Mouse (Mus musculus): ENCODE results near the gene Ccl8. TPM values are rescaled to one million over a fixed set of nuclear protein-coding genes. Genes with fewer than 3 reads are reported as not detected.

Gene Ccl8
- polyA plus RNA-seq (2014; fragmentation: Illumina TruSeq; extraction: RNeasy Lipid Tissue Mini Kit (QIAGEN cat#74804); ENCODE audit: low read depth, low replicate concordance) = not detected

DNA sequence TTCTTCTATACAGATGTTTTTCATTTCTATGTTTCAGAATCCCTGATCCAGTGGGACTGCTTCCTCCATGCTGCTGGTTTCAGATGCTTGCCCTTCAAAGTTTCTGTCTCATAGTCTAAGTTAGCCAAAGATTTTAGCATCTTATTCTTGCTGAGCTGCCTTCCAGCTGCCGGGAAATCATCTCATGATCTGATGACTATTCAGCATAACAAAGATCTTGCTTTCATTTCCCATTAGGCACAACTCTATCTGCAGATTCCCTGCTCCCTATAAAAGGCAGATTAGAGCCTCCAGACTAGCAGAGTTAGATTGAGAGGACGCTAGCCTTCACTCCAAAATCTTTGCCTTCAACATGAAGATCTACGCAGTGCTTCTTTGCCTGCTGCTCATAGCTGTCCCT is at the start of gene Ccl8:
TSS of gene Ccl8 (plus strand) at position 301 of the 400 bp plus-strand sequence.

DNA sequence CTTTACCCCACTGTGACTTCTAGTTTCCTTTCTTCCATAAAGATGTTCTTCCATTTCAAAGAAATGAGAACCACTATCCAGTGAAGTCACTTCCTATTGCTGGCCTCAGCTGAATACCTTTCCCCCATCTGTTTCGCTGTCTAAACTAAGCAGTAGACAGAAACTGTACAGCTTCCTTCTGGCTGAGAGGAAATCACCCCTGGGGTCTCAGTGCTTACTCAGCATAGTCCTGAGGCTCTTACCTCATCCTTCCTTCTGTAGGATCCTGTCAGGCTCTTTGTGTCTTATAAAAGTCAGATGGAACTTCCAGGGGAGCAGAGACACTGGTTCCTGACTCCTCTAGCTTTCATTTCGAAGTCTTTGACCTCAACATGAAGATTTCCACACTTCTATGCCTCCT is 13.5 kb upstream of the Ccl8 start, which contains the start of gene Ccl12:
TSS of gene Ccl12 (plus strand) at position 317 of the 400 bp plus-strand sequence.

Other genes starting within 250 kb of the Ccl8 start
- not detected for gene Asic2, start 146.7 kb upstream of the Ccl8 start, polyA plus RNA-seq (2014; fragmentation: Illumina TruSeq; extraction: RNeasy Lipid Tissue Mini Kit (QIAGEN cat#74804); ENCODE audit: low read depth, low replicate concordance)
- 2.8 TPM for gene Ccl2, start 79.6 kb upstream of the Ccl8 start, polyA plus RNA-seq (2014; fragmentation: Illumina TruSeq; extraction: RNeasy Lipid Tissue Mini Kit (QIAGEN cat#74804); ENCODE audit: low read depth, low replicate concordance)
- not detected for gene Gm17268, start 76.6 kb upstream of the Ccl8 start, polyA plus RNA-seq (2014; fragmentation: Illumina TruSeq; extraction: RNeasy Lipid Tissue Mini Kit (QIAGEN cat#74804); ENCODE audit: low read depth, low replicate concordance)
- not detected for gene Ccl7, start 69.5 kb upstream of the Ccl8 start, polyA plus RNA-seq (2014; fragmentation: Illumina TruSeq; extraction: RNeasy Lipid Tissue Mini Kit (QIAGEN cat#74804); ENCODE audit: low read depth, low replicate concordance)
- gene Ccl11, start 57.4 kb upstream of the Ccl8 start, polyA plus RNA-seq (2014; fragmentation: Illumina TruSeq; extraction: RNeasy Lipid Tissue Mini Kit (QIAGEN cat#74804); ENCODE audit: low read depth, low replicate concordance) = not detected
- not detected for gene Ccl12, start 13.3 kb upstream of the Ccl8 start, polyA plus RNA-seq (2014; fragmentation: Illumina TruSeq; extraction: RNeasy Lipid Tissue Mini Kit (QIAGEN cat#74804); ENCODE audit: low read depth, low replicate concordance)
- gene Ccl1, start 190.5 kb downstream of the Ccl8 start, polyA plus RNA-seq (2014; fragmentation: Illumina TruSeq; extraction: RNeasy Lipid Tissue Mini Kit (QIAGEN cat#74804); ENCODE audit: low read depth, low replicate concordance) = not detected